Mouse (Mus musculus) hindbrain, embryonic 14.5 days (tissue): ENCODE results near the gene Frmd4a. TPM values are rescaled to one million over a fixed set of nuclear protein-coding genes. Genes with fewer than 3 reads are reported as not detected.

ENCODE experiments used
- ATAC-seq: fragments of 200-750 bp; cut with Nextera tagmentation; 2 replicates; pipeline ENCODE4 v1.8.0; 2017; ENCODE audit warnings: moderate number of reproducible peaks, mild to moderate bottlenecking, moderate TSS enrichment, moderate library complexity; ENCODE audit not compliant: low FRiP score
- DNase-seq: peaks from one replicate; pipeline ENCODE4 v3.0.0-alpha.2; 2015; ENCODE audit warnings: low spot score
- H3K27ac ChIP-seq: fragments of 300-500 bp; sonication (generic); 2 replicates; pipeline ENCODE4 v1.5.1; 2014; ENCODE audit warnings: mild to moderate bottlenecking, moderate library complexity
- H3K27me3 ChIP-seq: fragments of 300-500 bp; sonication (generic); 2 replicates; pipeline ENCODE4 v1.6.1; 2014; ENCODE audit warnings: mild to moderate bottlenecking, low read length, mixed read lengths; ENCODE audit not compliant: control insufficient read depth, insufficient read depth
- H3K36me3 ChIP-seq: fragments of 300-500 bp; sonication (generic); replicated peaks from 2 replicates; pipeline ENCODE4 v1.6.1; 2014; ENCODE audit not compliant: control insufficient read depth, insufficient read depth
- H3K4me1 ChIP-seq: fragments of 300-500 bp; sonication (generic); replicated peaks from 2 replicates; pipeline ENCODE4 v1.6.1; 2014; ENCODE audit warnings: antibody characterized with exemption, low read length, mixed read lengths; ENCODE audit not compliant: control insufficient read depth, insufficient read depth
- H3K4me2 ChIP-seq: fragments of 300-500 bp; sonication (generic); replicated peaks from 2 replicates; pipeline ENCODE4 v1.6.1; 2014; ENCODE audit warnings: mild to moderate bottlenecking, moderate library complexity
- H3K4me3 ChIP-seq: fragments of 300-500 bp; sonication (generic); replicated peaks from 2 replicates; pipeline ENCODE4 v1.5.1; 2014; ENCODE audit warnings: mild to moderate bottlenecking, low read length
- H3K9ac ChIP-seq: fragments of 300-500 bp; sonication (generic); 2 replicates; pipeline ENCODE4 v1.6.1; 2014
- H3K9me3 ChIP-seq: fragments of 300-500 bp; sonication (generic); 2 replicates; pipeline ENCODE4 v1.6.1; 2016; ENCODE audit warnings: low read length; ENCODE audit not compliant: control insufficient read depth
- WGBS: fragments of 180-500 bp; shearing (Covaris S2); extraction: QIAGEN DNeasy Blood & Tissue Kit; methylation state at CpG from one replicate; pipeline ENCODE4 v1.1.7; 2014; 5-methylcytosine and 5-hydroxymethylcytosine counted together
- polyA plus RNA-seq: library from polyadenylated mRNA; unstranded; fragments of >200 nt; fragmentation: Nextera tagmentation; extraction: Ambion mirVana; gene quantifications from 2 replicates; pipeline ENCODE4 v1.2.1, GENCODE M21; 2014

The Frmd4a gene
- polyA plus RNA-seq, 1 experiment from 2014 or later = 56.9 TPM

GRCm38 (mm10) chr2:4348509-4348908, 331.0 kb downstream of the Frmd4a start:
- Histone ChIP-seq H3K27ac (no peak overlapping the region), H3K9ac (no peak overlapping the region), H3K9me3 (no peaks in the 10 kb centered on the region), H3K4me2 (no peak overlapping the region), H3K4me1 (peaks cover 5% of the 10 kb centered on the region; the same call in 1 of the 2 replicates), H3K4me3 (no peak overlapping the region), H3K36me3 (no peaks in the 10 kb centered on the region), H3K27me3 (no peaks in the 10 kb centered on the region)
- ATAC-seq (no peak), DNase-seq (no peak)
- whole genome bisulfite sequencing = 62% methylated on average over 5 of the region's 5 CpGs

GRCm38 (mm10) chr2:4356812-4357384, 339.4 kb downstream of the Frmd4a start:
- H3K36me3 ChIP-seq = no peaks in the 10 kb centered on the region
- no peaks in the 10 kb centered on the region for H3K27me3 ChIP-seq
- no peaks in the 10 kb centered on the region for H3K9me3 ChIP-seq
- no peak for ATAC-seq
- no peak overlapping the region for H3K4me2 ChIP-seq
- no peak for DNase-seq
- no peaks in the 10 kb centered on the region for H3K4me1 ChIP-seq
- no peak overlapping the region for H3K4me3 ChIP-seq
- no peak overlapping the region for H3K27ac ChIP-seq
- 85% methylated on average over 7 of the region's 7 CpGs for WGBS
- no peak overlapping the region for H3K9ac ChIP-seq

DNA sequence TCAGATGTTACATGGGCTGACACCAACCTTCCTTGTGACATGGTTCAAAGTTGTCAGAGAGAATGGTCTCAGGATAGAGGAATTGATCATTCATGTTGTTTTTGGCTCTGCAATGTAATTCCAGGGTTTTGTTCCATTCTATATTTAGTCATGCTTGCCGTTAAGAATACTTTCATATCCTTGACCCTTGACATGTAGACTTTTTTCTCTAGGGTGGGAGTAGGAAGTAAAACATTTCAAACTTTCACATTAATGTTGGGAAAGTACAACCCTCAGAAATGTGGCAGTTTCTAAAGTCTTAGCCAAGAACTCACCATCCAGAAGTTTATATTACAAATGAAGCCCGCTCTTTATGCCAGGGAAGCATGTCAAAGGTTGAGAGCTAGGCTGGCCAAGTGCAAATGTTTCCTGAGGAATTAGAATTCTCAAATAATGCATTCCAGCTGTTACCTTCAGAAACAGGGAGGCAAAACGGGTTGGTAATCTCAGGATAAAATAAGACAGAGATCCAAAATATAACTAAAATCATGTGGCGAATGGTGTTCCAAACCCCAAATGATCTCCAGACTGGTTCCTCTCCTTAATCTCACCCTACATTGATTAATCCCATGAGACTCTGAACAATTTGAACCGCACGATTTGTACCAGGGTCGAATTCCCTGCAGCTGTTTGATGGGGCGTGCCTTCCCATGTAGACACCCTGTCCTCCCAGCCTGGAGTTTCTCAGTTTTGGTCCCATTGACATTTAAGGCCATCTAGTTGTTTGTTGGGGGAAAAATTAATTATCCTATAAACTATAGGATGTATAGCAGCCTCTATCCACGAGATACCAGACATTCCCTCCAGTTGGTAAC, 344.7 kb downstream of the Frmd4a start:
- ATAC-seq (no peak), DNase-seq (no peak)
- Histone ChIP-seq H3K27me3 (no peaks in the 10 kb centered on the region), H3K9me3 (no peaks in the 10 kb centered on the region), H3K27ac (no peak overlapping the region), H3K36me3 (no peaks in the 10 kb centered on the region), H3K4me3 (no peak overlapping the region), H3K9ac (no peak overlapping the region), H3K4me2 (no peak overlapping the region), H3K4me1 (no peaks in the 10 kb centered on the region)
- WGBS = 84% methylated on average over 9 of the region's 9 CpGs

DNA sequence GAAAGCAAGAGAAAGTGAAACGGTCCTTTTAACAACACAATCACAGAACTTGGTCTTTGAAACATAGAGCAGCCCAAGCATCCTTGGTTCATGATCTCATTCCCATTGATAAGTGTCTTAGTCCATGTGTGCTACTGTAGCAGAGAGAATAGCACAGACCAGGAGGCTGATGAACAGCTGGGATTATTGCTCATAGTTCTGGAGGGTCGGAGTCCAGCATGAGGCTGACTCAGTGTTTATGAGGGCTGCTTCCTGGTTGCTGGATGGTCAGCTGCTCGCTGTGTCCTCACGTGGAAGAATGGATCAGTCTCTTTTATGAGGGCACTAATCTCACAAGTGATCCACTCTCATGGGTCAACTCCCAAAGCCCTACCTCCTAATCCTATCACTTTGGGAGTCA, 347.4 kb downstream of the Frmd4a start:
- Histone ChIP-seq H3K27me3 (no peaks in the 10 kb centered on the region), H3K4me1 (no peaks in the 10 kb centered on the region), H3K4me2 (no peak overlapping the region), H3K9me3 (no peaks in the 10 kb centered on the region), H3K36me3 (no peaks in the 10 kb centered on the region), H3K4me3 (no peak overlapping the region), H3K9ac (no peak overlapping the region), H3K27ac (no peak overlapping the region)
- WGBS = 95% methylated on average over 4 of the region's 4 CpGs
- ATAC-seq (no peak), DNase-seq (no peak)

- Histone ChIP-seq H3K4me1 (no peaks in the 10 kb centered on the region), H3K9ac (no peak overlapping the region), H3K4me2 (no peak overlapping the region), H3K36me3 (no peaks in the 10 kb centered on the region), H3K9me3 (no peaks in the 10 kb centered on the region), H3K27me3 (no peaks in the 10 kb centered on the region), H3K4me3 (no peak overlapping the region), H3K27ac (no peak overlapping the region)
- ATAC-seq (no peak), DNase-seq (no peak)
- 83% methylated on average over 6 of the region's 6 CpGs for WGBS
Measured at GRCm38 (mm10) chr2:4368544-4368943, 351.0 kb downstream of the Frmd4a start.

GRCm38 (mm10) chr2:4370499-4370898, 353.0 kb downstream of the Frmd4a start:
- H3K9ac ChIP-seq = no peak overlapping the region
- H3K36me3 ChIP-seq = no peaks in the 10 kb centered on the region
- no peaks in the 10 kb centered on the region for H3K27me3 ChIP-seq
- DNase-seq = no peak
- no peaks in the 10 kb centered on the region for H3K4me1 ChIP-seq
- H3K9me3 ChIP-seq = no peaks in the 10 kb centered on the region
- no peak overlapping the region; the same call in 1 of the 2 replicates for H3K27ac ChIP-seq
- ATAC-seq = peak; percentile 27; the same call in 1 of the 2 replicates
- no peak overlapping the region for H3K4me2 ChIP-seq
- WGBS = 56% methylated on average over 7 of the region's 7 CpGs
- H3K4me3 ChIP-seq = no peak overlapping the region

DNA sequence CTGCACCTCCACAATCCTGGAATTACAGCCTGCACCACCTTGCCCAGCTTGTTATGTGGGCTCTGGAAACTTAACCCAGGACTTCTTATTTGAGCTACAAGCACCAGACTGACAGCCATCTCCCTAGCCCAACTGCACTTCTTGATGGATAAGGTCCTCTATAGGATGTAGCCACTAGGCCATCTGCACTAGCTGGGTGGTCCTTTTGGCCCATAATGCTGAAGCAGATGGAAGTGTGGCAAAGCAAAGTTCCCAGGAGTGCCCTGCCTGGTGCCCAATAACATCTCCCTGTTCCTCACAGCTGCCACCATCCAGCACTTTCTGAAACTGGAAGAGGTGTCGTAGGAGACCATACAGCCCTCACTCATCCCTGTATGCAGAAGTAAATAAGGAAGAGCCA, 353.8 kb downstream of the Frmd4a start:
- Histone ChIP-seq H3K4me3 (no peak overlapping the region), H3K4me1 (no peaks in the 10 kb centered on the region), H3K27me3 (no peaks in the 10 kb centered on the region), H3K4me2 (no peak overlapping the region), H3K9me3 (no peaks in the 10 kb centered on the region), H3K36me3 (no peaks in the 10 kb centered on the region), H3K9ac (no peak overlapping the region), H3K27ac (no peak overlapping the region; the same call in 1 of the 2 replicates)
- WGBS = 76% methylated on average over 1 of the region's 1 CpGs
- no peak for ATAC-seq
- no peak for DNase-seq

DNA sequence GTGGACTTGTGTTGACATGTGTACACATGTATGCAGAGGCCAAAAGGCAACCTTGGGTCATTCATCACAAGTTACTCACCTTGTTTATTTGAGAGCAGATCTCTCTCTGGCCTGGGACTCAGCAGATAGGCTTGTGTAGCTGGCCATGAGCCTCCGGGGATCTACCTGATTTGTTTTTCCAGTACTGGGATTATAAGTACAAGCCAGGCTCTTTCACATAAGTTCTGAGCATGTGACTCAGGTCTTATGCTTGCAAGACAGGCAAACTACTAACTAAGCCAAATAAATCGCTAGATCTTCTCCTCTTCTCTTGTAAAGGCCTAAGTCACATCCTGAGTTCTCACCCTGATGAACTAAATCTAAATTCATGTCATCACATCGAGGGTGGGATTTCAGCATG, 361.3 kb downstream of the Frmd4a start:
- no peak for DNase-seq
- no peak overlapping the region for H3K27ac ChIP-seq
- no peak overlapping the region for H3K9ac ChIP-seq
- no peaks in the 10 kb centered on the region for H3K36me3 ChIP-seq
- 90% methylated on average over 3 of the region's 3 CpGs for WGBS
- H3K4me3 ChIP-seq = no peak overlapping the region
- no peaks in the 10 kb centered on the region for H3K4me1 ChIP-seq
- H3K4me2 ChIP-seq = no peak overlapping the region
- H3K9me3 ChIP-seq = no peaks in the 10 kb centered on the region
- no peak for ATAC-seq
- no peaks in the 10 kb centered on the region; the same call in 1 of the 2 replicates for H3K27me3 ChIP-seq

DNA sequence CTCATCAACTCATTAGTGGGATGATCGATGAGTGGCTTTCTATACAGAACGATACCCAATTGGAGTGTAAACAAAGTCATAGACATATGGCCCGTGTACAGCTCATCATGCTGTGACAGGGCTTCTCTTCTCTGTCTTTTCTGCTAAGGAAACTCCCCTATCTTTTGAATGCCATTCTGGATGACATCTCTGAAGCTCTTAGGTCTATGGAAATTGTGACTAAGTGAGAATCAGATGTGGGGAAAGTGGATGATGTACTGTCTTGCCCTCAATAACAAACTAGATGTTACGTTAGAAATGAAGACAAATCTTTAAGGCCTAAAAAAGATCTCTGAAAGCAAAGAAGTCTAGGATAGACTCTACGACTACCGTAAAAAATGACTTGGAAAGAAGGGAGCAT, 362.9 kb downstream of the Frmd4a start:
- no peak overlapping the region for H3K4me3 ChIP-seq

More for the DNA sequence above, 362.9 kb downstream of the Frmd4a start:
- Histone ChIP-seq H3K4me1 (no peaks in the 10 kb centered on the region), H3K4me2 (no peak overlapping the region), H3K9ac (no peak overlapping the region), H3K27me3 (no peaks in the 10 kb centered on the region; the same call in 1 of the 2 replicates), H3K9me3 (no peaks in the 10 kb centered on the region), H3K36me3 (no peaks in the 10 kb centered on the region), H3K27ac (no peak overlapping the region)
- ATAC-seq = no peak
- WGBS = 92% methylated on average over 6 of the region's 6 CpGs
- DNase-seq = no peak
